Mouse (Mus musculus): ENCODE measurements around the gene Tmem163. TPM values are rescaled to one million over a fixed set of nuclear protein-coding genes. Genes with fewer than 3 reads are reported as not detected.
A peak's percentile ranks its signal among the peaks of the same experiment; 100 is the strongest.

Tmem163 gene
- total and polyA plus RNA-seq, 3 experiments, result not detected

DNA sequence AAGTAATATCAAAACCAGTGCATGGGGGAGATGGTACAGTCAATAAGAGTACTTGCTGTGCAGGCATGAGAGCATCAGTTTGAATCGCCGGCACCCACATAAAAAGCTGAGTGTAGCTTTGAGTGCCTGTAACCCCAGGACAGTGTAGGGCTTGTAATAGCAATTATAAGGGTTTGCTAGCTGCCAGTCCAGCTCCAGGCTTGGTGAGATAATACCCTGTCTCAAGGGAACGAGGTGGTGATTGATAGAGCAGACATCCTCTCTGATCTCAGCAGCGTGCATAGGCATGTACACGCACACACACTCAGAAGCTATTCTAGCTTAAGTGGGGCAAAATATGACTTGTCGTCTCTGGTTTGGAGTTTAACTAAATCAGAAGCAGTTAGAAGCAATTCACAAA lies 13.1 kb downstream of the Tmem163 start:
- no peaks in the 10 kb centered on the region for H3K9me3 ChIP-seq (replicated peaks; ENCODE audit: insufficient read depth, low read length)
- no peak overlapping the region for H3K27ac ChIP-seq (ENCODE audit: control insufficient read depth, low read depth, low read length)
- DNase-seq (ENCODE audit: low read depth, low spot score), result no peak
- no peak overlapping the region for H3K9ac ChIP-seq (ENCODE audit: control insufficient read depth, low read depth, low read length, poor library complexity, severe bottlenecking)
- no peaks in the 10 kb centered on the region; a peak in 1 of 4 replicates for H3K4me1 ChIP-seq (ENCODE audit: control insufficient read depth in 1 of 2, insufficient read depth in 2 of 2, low read length in 2 of 2)
- no peak for TF ChIP-seq BHLHE40 (IDR thresholded peaks at IDR 0.05; ENCODE audit: borderline replicate concordance, low read depth, low read length)
- TF ChIP-seq TBP (IDR thresholded peaks at IDR 0.05; ENCODE audit: low read depth, low read length), result no peak
- TF ChIP-seq ZKSCAN1 (IDR thresholded peaks at IDR 0.05; ENCODE audit: low read depth, low read length), result no peak
- TF ChIP-seq E2F4 (IDR thresholded peaks at IDR 0.05; ENCODE audit: borderline replicate concordance, low read depth, low read length), result no peak
- no peak for TF ChIP-seq HCFC1 (IDR thresholded peaks at IDR 0.05; ENCODE audit: low read depth, low read length)
- TF ChIP-seq MAZ (IDR thresholded peaks at IDR 0.05; ENCODE audit: low read depth, low read length), result no peak
- no peak for TF ChIP-seq MEF2A (IDR thresholded peaks at IDR 0.05; ENCODE audit: extremely low read depth, insufficient replicate concordance, low read depth, low read length, poor library complexity, severe bottlenecking)
- no peaks in the 10 kb centered on the region for H3K36me3 ChIP-seq (ENCODE audit: control insufficient read depth in 1 of 2, insufficient read depth in 2 of 2, low read length in 2 of 2)
- H3K27me3 ChIP-seq (ENCODE audit: control insufficient read depth in 1 of 2, insufficient read depth in 2 of 2, low read length in 2 of 2), result peaks cover 0 to 3% of the 10 kb centered on the region in 2 experiments
- H3K4me3 ChIP-seq (ENCODE audit: control insufficient read depth in 1 of 2, insufficient read depth in 1 of 2, low read depth in 2 of 2, low read length in 2 of 2), result no peak overlapping the region
- H3K79me2 ChIP-seq (ENCODE audit: control insufficient read depth, insufficient read depth, low read length, poor library complexity), result no peaks in the 10 kb centered on the region

DNA sequence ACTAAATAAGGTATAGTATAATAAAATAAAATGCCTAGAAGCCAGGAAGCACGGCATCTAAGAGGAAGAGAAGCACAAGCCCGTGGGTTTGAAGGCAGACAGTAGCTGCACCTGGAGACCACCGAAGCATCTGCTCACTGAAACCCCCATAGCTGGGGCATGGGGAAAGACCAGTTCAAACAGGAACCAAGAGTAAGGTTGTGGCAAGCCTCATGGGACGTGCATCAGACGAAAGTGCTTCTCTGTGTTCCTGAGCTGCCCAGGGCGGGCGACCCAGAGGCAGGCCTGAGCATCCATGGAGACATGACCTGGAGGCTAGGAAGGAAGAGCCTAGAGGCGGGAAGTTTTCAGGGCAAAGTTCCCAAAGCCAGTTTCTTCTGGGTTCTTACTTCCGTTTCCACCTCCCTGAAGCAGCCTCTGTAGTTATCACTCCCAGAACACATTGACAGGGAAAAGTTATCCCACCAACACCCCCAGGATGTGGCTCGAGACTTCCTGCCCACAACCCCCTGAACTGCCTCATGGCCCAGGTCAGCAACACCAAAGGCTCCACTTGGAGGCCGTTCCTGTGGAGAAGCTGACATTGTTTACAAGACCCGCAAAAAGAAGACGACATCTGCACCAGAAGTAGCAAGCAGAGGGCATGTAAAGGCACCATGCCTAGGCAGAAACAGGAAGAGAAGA lies 16.8 kb downstream of the Tmem163 start:
- no peaks in the 10 kb centered on the region; a peak in 3 of 4 replicates for H3K27me3 ChIP-seq (ENCODE audit: control insufficient read depth in 1 of 2, insufficient read depth in 2 of 2, low read length in 2 of 2)
- no peak overlapping the region for H3K9ac ChIP-seq (ENCODE audit: control insufficient read depth, low read depth, low read length, poor library complexity, severe bottlenecking)
- no peaks in the 10 kb centered on the region for H3K9me3 ChIP-seq (replicated peaks; ENCODE audit: insufficient read depth, low read length)
- DNase-seq (ENCODE audit: low read depth, low spot score), result peak; percentile 5
- no peaks in the 10 kb centered on the region for H3K79me2 ChIP-seq (ENCODE audit: control insufficient read depth, insufficient read depth, low read length, poor library complexity)
- no peaks in the 10 kb centered on the region for H3K36me3 ChIP-seq (ENCODE audit: control insufficient read depth in 1 of 2, insufficient read depth in 2 of 2, low read length in 2 of 2)
- no peaks in the 10 kb centered on the region; a peak in 1 of 4 replicates for H3K4me1 ChIP-seq (ENCODE audit: control insufficient read depth in 1 of 2, insufficient read depth in 2 of 2, low read length in 2 of 2)
- H3K27ac ChIP-seq (ENCODE audit: control insufficient read depth, low read depth, low read length), result no peak overlapping the region
- TF ChIP-seq TAL1 (IDR thresholded peaks at IDR 0.05; ENCODE audit: low read length) (peak; percentile 37), USF2 (IDR thresholded peaks at IDR 0.05; ENCODE audit: borderline replicate concordance in 1 of 2, insufficient read depth in 1 of 2, low read depth in 1 of 2, low read length in 2 of 2) (no peak)
- H3K4me3 ChIP-seq (ENCODE audit: control insufficient read depth in 1 of 2, insufficient read depth in 1 of 2, low read depth in 2 of 2, low read length in 2 of 2), result no peak overlapping the region

DNA sequence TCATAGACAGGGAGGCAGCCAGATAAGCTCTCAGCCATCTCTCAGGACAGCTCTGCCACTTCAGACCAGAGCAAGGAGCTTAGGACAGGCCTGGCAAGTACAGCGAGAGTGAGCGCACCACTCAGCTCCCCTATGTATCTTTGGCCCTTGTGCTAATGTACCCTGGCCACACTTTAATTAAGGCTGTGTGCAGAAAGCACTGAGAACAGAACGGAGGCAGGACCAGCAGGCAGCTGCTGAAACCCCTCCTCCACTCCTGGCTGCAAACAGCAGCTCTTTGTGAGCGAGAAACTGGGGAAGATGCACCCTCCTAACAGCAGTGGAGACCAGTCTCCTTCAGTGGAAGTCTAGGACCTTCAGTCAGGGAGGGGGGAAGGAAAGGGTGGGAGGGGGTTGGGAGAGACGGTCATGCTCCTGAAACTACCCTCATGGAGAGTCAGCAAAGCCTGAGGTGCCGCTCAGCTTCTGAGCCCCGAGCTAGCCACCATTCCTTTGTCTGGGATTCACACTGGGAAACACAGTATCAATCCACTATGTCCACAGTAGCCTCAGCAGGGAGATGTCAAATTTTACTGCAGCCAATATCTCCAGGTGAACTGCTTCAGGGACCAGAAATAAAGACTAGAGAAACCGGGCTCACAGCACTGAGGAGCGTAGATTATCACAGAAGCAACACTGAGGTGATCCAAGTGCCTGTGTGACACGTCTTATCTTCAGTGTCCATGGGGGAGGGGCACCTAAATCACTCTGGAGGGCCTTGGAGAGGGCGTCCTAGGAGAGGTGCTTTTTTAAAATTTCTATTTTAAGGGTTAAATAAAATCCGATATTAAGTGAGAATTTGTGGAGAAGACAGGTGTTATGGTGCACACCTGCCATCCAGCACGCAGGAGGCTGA lies 18.0 kb downstream of the Tmem163 start:
- H3K27ac ChIP-seq (ENCODE audit: control insufficient read depth, low read depth, low read length), result no peak overlapping the region
- no peaks in the 10 kb centered on the region for H3K79me2 ChIP-seq (ENCODE audit: control insufficient read depth, insufficient read depth, low read length, poor library complexity)
- no peaks in the 10 kb centered on the region; a peak in 3 of 4 replicates for H3K27me3 ChIP-seq (ENCODE audit: control insufficient read depth in 1 of 2, insufficient read depth in 2 of 2, low read length in 2 of 2)
- DNase-seq (ENCODE audit: low read depth, low spot score), result no peak
- no peak overlapping the region for H3K9ac ChIP-seq (ENCODE audit: control insufficient read depth, low read depth, low read length, poor library complexity, severe bottlenecking)
- H3K36me3 ChIP-seq (ENCODE audit: control insufficient read depth in 1 of 2, insufficient read depth in 2 of 2, low read length in 2 of 2), result no peaks in the 10 kb centered on the region
- no peaks in the 10 kb centered on the region; a peak in 1 of 4 replicates for H3K4me1 ChIP-seq (ENCODE audit: control insufficient read depth in 1 of 2, insufficient read depth in 2 of 2, low read length in 2 of 2)
- H3K9me3 ChIP-seq (replicated peaks; ENCODE audit: insufficient read depth, low read length), result no peaks in the 10 kb centered on the region
- no peak overlapping the region for H3K4me3 ChIP-seq (ENCODE audit: control insufficient read depth in 1 of 2, insufficient read depth in 1 of 2, low read depth in 2 of 2, low read length in 2 of 2)
- TF ChIP-seq BHLHE40 (IDR thresholded peaks at IDR 0.05; ENCODE audit: borderline replicate concordance, low read depth, low read length) (no peak), RAD21 (IDR thresholded peaks at IDR 0.05; ENCODE audit: low read depth, low read length) (no peak), ELF1 (IDR thresholded peaks at IDR 0.05; ENCODE audit: low read depth, low read length) (no peak), MAX (IDR thresholded peaks at IDR 0.05; ENCODE audit: low read length) (no peak), MAZ (IDR thresholded peaks at IDR 0.05; ENCODE audit: low read depth, low read length) (no peak), MAFK (IDR thresholded peaks at IDR 0.05; ENCODE audit: borderline replicate concordance, low read depth, low read length) (no peak)
